Mouse (Mus musculus): ENCODE measurements around the gene Pcgf1.

GRCm38 (mm10) chr6:83111510-83112136, 34.0 kb downstream of the Pcgf1 start:
- no peak for TF ChIP-seq REST (IDR thresholded peaks at IDR 0.05; ENCODE audit: insufficient read depth, insufficient read length)
- TF ChIP-seq POLR2A (IDR thresholded peaks at IDR 0.05; ENCODE audit: insufficient read length, low read depth), result no peak
